Mouse (Mus musculus): ENCODE data around the gene Cabcoco1. TPM values are rescaled to one million over a fixed set of nuclear protein-coding genes. Genes with fewer than 3 reads are reported as not detected.

The Cabcoco1 gene
- polyA plus RNA-seq, 2 experiments = 0.41 to 0.66 TPM

DNA sequence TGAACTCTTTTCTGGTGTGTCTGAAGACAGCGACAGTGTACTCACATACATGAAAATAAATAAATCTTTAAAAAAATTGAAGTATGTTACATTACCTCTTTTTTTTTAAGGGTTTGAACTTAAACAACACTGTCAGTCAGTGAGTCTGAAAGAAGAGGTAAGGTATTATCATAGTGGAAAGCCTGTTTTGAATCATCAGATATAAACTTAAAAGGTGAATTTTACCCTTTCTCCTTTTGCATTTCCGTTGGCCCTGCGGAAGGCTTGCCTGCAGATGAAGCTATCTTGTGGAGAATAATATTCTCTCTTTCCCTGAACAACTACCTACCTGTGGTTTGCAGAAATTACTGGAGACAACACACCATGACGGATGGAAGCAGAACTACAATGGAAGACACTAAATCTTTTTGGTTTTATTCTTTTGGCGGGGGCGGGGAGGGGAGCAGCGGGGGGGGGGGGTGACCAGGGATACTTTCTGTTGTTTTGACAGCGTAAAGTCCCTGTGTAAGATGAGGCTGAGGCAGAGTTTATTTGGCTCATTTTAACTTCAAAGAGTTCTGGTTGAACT, 96.4 kb downstream of the Cabcoco1 start:
- 51% methylated on average over 8 of the region's 8 CpGs for WGBS (ENCODE audit: insufficient replicate concordance)
- H3K4me3 ChIP-seq (ENCODE audit: insufficient read depth in 1 of 2, low read depth in 2 of 2, low read length in 2 of 2) = no peak overlapping the region
- peak overlapping the region; percentile 50; the same call in 1 of the 2 replicates for H3K4me2 ChIP-seq (ENCODE audit: low read depth)
- peaks cover 6 to 18% of the 10 kb centered on the region in 2 experiments for H3K4me1 ChIP-seq (replicated peaks; ENCODE audit: control insufficient read depth in 2 of 2, insufficient read depth in 2 of 2, low read length in 1 of 2)
- DNase-seq (ENCODE audit: low read depth in 3 of 3, low spot score in 3 of 3) (no peak), ATAC-seq (ENCODE audit: insufficient read depth) (no peak)
- H3K27me3 ChIP-seq (ENCODE audit: control insufficient read depth, insufficient read depth, low read length) = no peaks in the 10 kb centered on the region
- no peak overlapping the region for H3K9ac ChIP-seq (replicated peaks)
- H3K9me3 ChIP-seq (ENCODE audit: control insufficient read depth, low read length) = no peaks in the 10 kb centered on the region
- no peak overlapping the region for H3K27ac ChIP-seq
- no peaks in the 10 kb centered on the region for H3K36me3 ChIP-seq (replicated peaks; ENCODE audit: control insufficient read depth, insufficient read depth, low read depth)
- TF ChIP-seq CTCF (IDR thresholded peaks at IDR 0.05; ENCODE audit: low read depth) = no peak
- no peak for TF ChIP-seq EP300 (IDR thresholded peaks at IDR 0.05; ENCODE audit: low read depth)

DNA sequence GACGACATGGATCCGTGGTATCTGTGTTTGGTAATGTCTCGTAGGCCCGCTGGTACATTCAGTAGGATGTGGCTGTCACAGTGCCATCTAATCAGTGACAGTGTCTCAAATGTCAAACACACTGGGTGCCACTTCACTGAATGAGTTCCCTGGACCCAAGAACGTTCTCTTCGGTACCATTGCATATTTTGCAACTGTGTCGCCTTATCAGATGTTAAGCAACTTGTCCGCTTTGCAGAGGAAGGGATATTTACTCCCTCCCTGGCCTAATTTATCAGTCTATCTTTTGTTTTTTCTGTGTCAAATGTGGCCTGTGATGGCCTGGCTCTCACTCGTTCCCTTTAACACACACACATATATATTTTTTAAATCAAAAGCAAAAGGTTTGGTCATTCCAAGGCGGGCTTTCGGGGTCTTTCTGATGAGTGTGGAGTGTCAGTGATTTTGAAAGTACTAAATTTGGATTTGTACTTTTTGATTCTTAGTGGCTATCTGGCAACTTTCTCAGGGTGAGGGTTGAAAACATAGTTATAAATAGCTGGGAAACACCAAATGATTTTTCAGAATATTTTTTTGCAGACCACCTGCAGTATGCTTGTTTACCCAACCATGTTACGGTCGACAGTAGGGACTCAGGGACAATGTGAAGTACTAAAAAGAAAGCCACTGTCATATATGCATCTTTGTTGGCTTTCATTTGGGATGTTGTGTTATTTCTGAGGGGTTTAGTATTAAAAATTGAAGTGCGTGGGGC, 97.2 kb downstream of the Cabcoco1 start:
- Histone ChIP-seq H3K9ac (replicated peaks) (no peak overlapping the region), H3K4me3 (ENCODE audit: insufficient read depth in 1 of 2, low read depth in 2 of 2, low read length in 2 of 2) (no peak overlapping the region), H3K4me1 (replicated peaks; ENCODE audit: control insufficient read depth in 2 of 2, insufficient read depth in 2 of 2, low read length in 1 of 2) (peaks cover 6 to 18% of the 10 kb centered on the region in 2 experiments), H3K27me3 (ENCODE audit: control insufficient read depth, insufficient read depth, low read length) (no peaks in the 10 kb centered on the region), H3K4me2 (ENCODE audit: low read depth) (no peak overlapping the region), H3K27ac (no peak overlapping the region), H3K36me3 (replicated peaks; ENCODE audit: control insufficient read depth, insufficient read depth, low read depth) (no peaks in the 10 kb centered on the region), H3K9me3 (ENCODE audit: control insufficient read depth, low read length) (no peaks in the 10 kb centered on the region)
- ATAC-seq (ENCODE audit: insufficient read depth) (no peak), DNase-seq (ENCODE audit: low read depth in 3 of 3, low spot score in 3 of 3) (no peak)
- no peak for TF ChIP-seq CTCF (IDR thresholded peaks at IDR 0.05; ENCODE audit: low read depth)
- TF ChIP-seq EP300 (IDR thresholded peaks at IDR 0.05; ENCODE audit: low read depth) = no peak
- WGBS (ENCODE audit: insufficient replicate concordance) = 62% methylated on average over 14 of the region's 14 CpGs

DNA sequence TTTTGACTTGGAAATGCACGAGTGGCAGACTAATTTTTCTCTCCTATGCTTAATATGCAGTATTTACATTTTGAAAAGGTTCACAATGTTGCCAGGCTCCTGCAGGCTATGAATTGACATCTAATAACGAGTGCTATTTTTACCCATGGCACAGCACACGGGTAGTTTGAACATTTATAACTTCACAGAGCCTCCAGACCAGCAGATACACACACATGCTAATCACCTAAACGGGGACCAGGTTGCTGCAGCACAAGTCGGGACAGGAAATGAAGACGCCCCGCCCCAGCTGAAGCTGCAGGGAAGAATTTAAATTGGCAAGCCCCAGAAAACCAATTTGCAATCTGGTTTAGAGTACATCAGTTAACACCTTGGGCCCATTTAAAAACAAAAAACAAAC, 98.6 kb downstream of the Cabcoco1 start:
- H3K9ac ChIP-seq (replicated peaks) = no peak overlapping the region
- H3K9me3 ChIP-seq (ENCODE audit: control insufficient read depth, low read length) = no peaks in the 10 kb centered on the region
- H3K4me2 ChIP-seq (ENCODE audit: low read depth) = no peak overlapping the region
- peaks cover 6 to 18% of the 10 kb centered on the region in 2 experiments for H3K4me1 ChIP-seq (replicated peaks; ENCODE audit: control insufficient read depth in 2 of 2, insufficient read depth in 2 of 2, low read length in 1 of 2)
- no peak overlapping the region for H3K4me3 ChIP-seq (ENCODE audit: insufficient read depth in 1 of 2, low read depth in 2 of 2, low read length in 2 of 2)
- ATAC-seq (ENCODE audit: insufficient read depth) (no peak), DNase-seq (ENCODE audit: low read depth in 3 of 3, low spot score in 3 of 3) (no peak)
- 8% methylated on average over 7 of the region's 7 CpGs for WGBS (ENCODE audit: insufficient replicate concordance)
- H3K27me3 ChIP-seq (ENCODE audit: control insufficient read depth, insufficient read depth, low read length) = no peaks in the 10 kb centered on the region
- H3K27ac ChIP-seq = no peak overlapping the region
- no peaks in the 10 kb centered on the region for H3K36me3 ChIP-seq (replicated peaks; ENCODE audit: control insufficient read depth, insufficient read depth, low read depth)
- TF ChIP-seq EP300 (IDR thresholded peaks at IDR 0.05; ENCODE audit: low read depth) (no peak), CTCF (IDR thresholded peaks at IDR 0.05; ENCODE audit: low read depth) (no peak)

DNA sequence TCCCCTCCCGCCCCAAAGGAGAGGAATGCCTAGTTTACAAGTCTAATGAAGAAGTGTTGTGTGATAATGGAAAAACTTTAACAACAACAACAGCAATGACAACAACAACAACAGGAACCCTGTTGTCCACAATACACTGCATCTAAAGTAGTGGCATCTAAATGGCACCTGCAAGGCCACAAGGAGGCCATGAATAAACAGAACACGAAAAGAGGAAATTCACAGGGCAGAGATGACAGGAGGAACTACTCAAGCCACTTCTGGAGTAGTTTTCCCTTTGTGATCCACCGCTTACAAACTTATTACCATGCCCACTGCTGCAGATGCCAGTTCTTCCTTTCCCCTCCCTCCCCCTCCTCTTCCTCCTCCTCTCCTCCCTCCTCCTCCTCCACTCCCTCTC, 99.0 kb downstream of the Cabcoco1 start:
- no peak for ATAC-seq (ENCODE audit: insufficient read depth)
- Histone ChIP-seq H3K27me3 (ENCODE audit: control insufficient read depth, insufficient read depth, low read length) (no peaks in the 10 kb centered on the region), H3K4me3 (ENCODE audit: insufficient read depth in 1 of 2, low read depth in 2 of 2, low read length in 2 of 2) (no peak overlapping the region)

DNA sequence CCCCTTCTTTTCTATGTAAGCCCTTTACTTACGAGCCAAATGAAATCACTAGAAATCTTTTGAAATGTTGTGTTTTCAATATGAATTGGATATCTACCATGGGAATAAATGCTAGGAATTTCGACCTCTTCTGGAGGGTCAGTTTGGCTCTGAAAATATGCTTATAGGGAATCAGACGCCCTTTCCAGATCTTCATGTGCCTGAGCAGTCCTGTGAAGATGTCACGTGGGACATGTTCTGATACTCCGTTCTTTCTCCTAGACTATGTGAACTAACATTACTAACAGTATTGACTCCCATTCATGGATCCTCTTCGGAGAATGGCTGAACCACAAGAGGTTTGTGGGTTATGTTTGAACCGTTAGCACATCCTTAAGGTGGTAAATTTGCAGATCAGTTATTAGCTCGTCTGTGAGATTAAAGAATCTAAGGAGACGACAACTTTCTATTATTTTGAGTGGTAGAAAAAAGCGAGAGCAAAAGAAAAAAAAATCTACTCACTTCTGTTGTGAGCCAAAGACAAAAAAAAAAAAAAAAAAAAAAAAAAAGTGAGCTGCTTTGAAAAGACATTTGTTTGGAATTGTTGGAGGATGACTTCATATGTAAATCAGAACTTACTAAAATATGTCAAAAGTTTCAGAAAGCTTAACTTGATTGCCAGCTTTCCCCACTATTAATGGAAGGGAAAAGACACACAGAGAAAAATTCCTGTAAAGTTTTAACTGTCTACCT, 99.6 kb downstream of the Cabcoco1 start:
- ATAC-seq (ENCODE audit: insufficient read depth) (no peak), DNase-seq (ENCODE audit: low read depth in 3 of 3, low spot score in 3 of 3) (no peak)
- no peak overlapping the region for H3K4me3 ChIP-seq (ENCODE audit: insufficient read depth in 1 of 2, low read depth in 2 of 2, low read length in 2 of 2)
- H3K9ac ChIP-seq (replicated peaks) = no peak overlapping the region
- WGBS (ENCODE audit: insufficient replicate concordance) = 56% methylated on average over 10 of the region's 10 CpGs
- H3K27ac ChIP-seq = no peak overlapping the region
- H3K4me2 ChIP-seq (ENCODE audit: low read depth) = no peak overlapping the region
- no peaks in the 10 kb centered on the region for H3K27me3 ChIP-seq (ENCODE audit: control insufficient read depth, insufficient read depth, low read length)
- no peak for TF ChIP-seq EP300 (IDR thresholded peaks at IDR 0.05; ENCODE audit: low read depth)
- TF ChIP-seq CTCF (IDR thresholded peaks at IDR 0.05; ENCODE audit: low read depth) = no peak
- H3K4me1 ChIP-seq (replicated peaks; ENCODE audit: control insufficient read depth in 2 of 2, insufficient read depth in 2 of 2, low read length in 1 of 2) = peaks cover 6 to 18% of the 10 kb centered on the region in 2 experiments
- no peaks in the 10 kb centered on the region for H3K9me3 ChIP-seq (ENCODE audit: control insufficient read depth, low read length)
- H3K36me3 ChIP-seq (replicated peaks; ENCODE audit: control insufficient read depth, insufficient read depth, low read depth) = no peaks in the 10 kb centered on the region

More for the DNA sequence above, 99.0 kb downstream of the Cabcoco1 start:
- no peak overlapping the region for H3K4me2 ChIP-seq (ENCODE audit: low read depth)
- H3K9ac ChIP-seq (replicated peaks) = no peak overlapping the region
- no peak overlapping the region for H3K27ac ChIP-seq
- no peak for DNase-seq (ENCODE audit: low read depth in 3 of 3, low spot score in 3 of 3)
- whole genome bisulfite sequencing (ENCODE audit: insufficient replicate concordance) = 21% methylated on average over 3 of the region's 3 CpGs
- peaks cover 6 to 18% of the 10 kb centered on the region in 2 experiments for H3K4me1 ChIP-seq (replicated peaks; ENCODE audit: control insufficient read depth in 2 of 2, insufficient read depth in 2 of 2, low read length in 1 of 2)
- TF ChIP-seq CTCF (IDR thresholded peaks at IDR 0.05; ENCODE audit: low read depth) (no peak), EP300 (IDR thresholded peaks at IDR 0.05; ENCODE audit: low read depth) (no peak)
- H3K36me3 ChIP-seq (replicated peaks; ENCODE audit: control insufficient read depth, insufficient read depth, low read depth) = no peaks in the 10 kb centered on the region
- no peaks in the 10 kb centered on the region for H3K9me3 ChIP-seq (ENCODE audit: control insufficient read depth, low read length)

All from liver, embryonic 14.5 days (tissue).